9 mouse cellular contexts compared by ENCODE assay signal in genomic region chr8:73233358-73234041, GRCm38 (mm10).
A peak's percentile ranks its signal among the peaks of the same experiment; 100 is the strongest.
DNase-seq lines count a peak whose midpoint lies in the region; ATAC-seq and TF ChIP-seq lines count a peak whose summit lies in the region.
"Had no signal": no experiment of that assay in that cellular context is flagged by ENCODE, and none has a peak within 500 bp of the region (broad histone marks: within the 10 kb centered on the region; RNA-seq: fewer than 3 reads in every experiment).

No protein-coding gene starts in this region.

- peak; percentile 72 for ATAC-seq in hindbrain, embryonic 15.5 days (ENCODE audit: low FRiP score, low read depth)

- H3K27me3 ChIP-seq in embryonic facial prominence, embryonic 10.5 days (replicated peaks; ENCODE audit: low read depth, poor library complexity, severe bottlenecking), result no peaks in the 10 kb centered on the region
- no peaks in the 10 kb centered on the region for H3K27me3 ChIP-seq in hindbrain, embryonic 15.5 days

- WGBS in embryonic facial prominence, embryonic 10.5 days, result 67% methylated on average over 6 of the region's 6 CpGs
- WGBS in hindbrain, embryonic 15.5 days, result 52% methylated on average over 6 of the region's 6 CpGs

- H3K36me3 ChIP-seq in embryonic facial prominence, embryonic 10.5 days (replicated peaks), result no peaks in the 10 kb centered on the region
- H3K36me3 ChIP-seq in hindbrain, embryonic 15.5 days, result no peaks in the 10 kb centered on the region

- peak; percentile 81 for TF ChIP-seq CTCF in gastrocnemius, adult 2 months (IDR thresholded peaks at IDR 0.05)

- H3K9ac ChIP-seq in hindbrain, embryonic 15.5 days, result no peak overlapping the region

- no peaks in the 10 kb centered on the region for H3K4me1 ChIP-seq in embryonic facial prominence, embryonic 10.5 days
- H3K4me1 ChIP-seq in hindbrain, embryonic 15.5 days (replicated peaks), result 0 out of 2 replicates have a peak, but pooled peaks cover 2% of the 10 kb centered on the region

- intact Hi-C loops in gastrocnemius, adult 2 months (cut with DNase I), result loop anchor here (1.0 kb wide), 1 partner anchor 121 kb away; no protein-coding TSS in a partner anchor

- DNase-seq in gastrocnemius, adult 2 months, result no peak
- DNase-seq in gastrocnemius, postnatal 25 days, result no peak
- DNase-seq in ZHBTc4 (ENCODE audit: low read depth, low spot score), result peak; percentile 46
- DNase-seq in embryonic facial prominence, embryonic 10.5 days (ENCODE audit: low spot score), result peak; percentile 12
- DNase-seq in left cerebral cortex, adult 18-20 months (ENCODE audit: low spot score in 2 of 2), result peak; percentile 54 to 60
- peak; percentile 73 for DNase-seq in retina, embryonic 14.5 days (ENCODE audit: low spot score)
- no peak for DNase-seq in ovary, adult 18-20 months (ENCODE audit: low spot score)

- no peak overlapping the region for H3K4me2 ChIP-seq in hindbrain, embryonic 15.5 days

- no peaks in the 10 kb centered on the region for H3K9me3 ChIP-seq in embryonic facial prominence, embryonic 10.5 days
- H3K9me3 ChIP-seq in hindbrain, embryonic 15.5 days, result no peaks in the 10 kb centered on the region

- H3K27ac ChIP-seq in gastrocnemius, adult 2 months, result no peak overlapping the region
- no peak overlapping the region for H3K27ac ChIP-seq in embryonic facial prominence, embryonic 10.5 days (replicated peaks)
- H3K27ac ChIP-seq in hindbrain, embryonic 15.5 days (replicated peaks), result no peak overlapping the region
- H3K27ac ChIP-seq: macrophage had no signal

- no peak overlapping the region for H3K4me3 ChIP-seq in gastrocnemius, adult 2 months
- H3K4me3 ChIP-seq in embryonic facial prominence, embryonic 10.5 days, result no peak overlapping the region
- no peak overlapping the region for H3K4me3 ChIP-seq in hindbrain, embryonic 15.5 days

Comparison
In these comparisons a context has a peak if more than half of its experiments do, and no peak if none do; other contexts are left out.
1. DNase-seq: peak in ZHBTc4 (single experiment), embryonic facial prominence, embryonic 10.5 days (single experiment), left cerebral cortex, adult 18-20 months (2 of 2) and retina, embryonic 14.5 days (single experiment); none in gastrocnemius, adult 2 months (single experiment), gastrocnemius, postnatal 25 days (single experiment) and ovary, adult 18-20 months (single experiment).